Mouse (Mus musculus): ENCODE data around the gene Dab1. TPM values are rescaled to one million over a fixed set of nuclear protein-coding genes. Genes with fewer than 3 reads are reported as not detected.

Gene Dab1
- total and polyA plus RNA-seq, 3 experiments = not detected

DNA sequence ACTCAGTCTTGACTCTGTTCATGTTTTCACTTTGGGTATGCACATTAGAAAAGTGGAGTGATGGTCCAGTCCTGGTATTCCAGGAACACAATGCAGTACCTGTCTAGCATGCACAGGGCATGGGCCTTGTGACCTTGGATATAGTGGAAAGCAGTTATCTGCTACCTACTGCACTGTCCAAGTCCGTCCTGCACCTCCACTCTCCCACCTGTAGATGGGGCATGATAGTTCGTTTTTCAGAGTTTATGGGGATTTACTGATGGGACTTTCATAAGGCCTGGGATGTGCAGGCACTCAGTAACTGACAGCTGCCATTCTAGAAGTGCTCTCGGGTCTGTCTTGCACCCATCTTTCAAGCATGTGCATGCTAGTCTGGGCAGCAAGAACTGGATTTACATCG is 951.4 kb downstream of the Dab1 start:
- DNase-seq (ENCODE audit: low read depth, low spot score) = no peak
- H3K36me3 ChIP-seq (ENCODE audit: control insufficient read depth in 1 of 2, insufficient read depth in 2 of 2, low read length in 2 of 2) = no peaks in the 10 kb centered on the region
- H3K27ac ChIP-seq (ENCODE audit: control insufficient read depth, low read depth, low read length) = no peak overlapping the region
- H3K9me3 ChIP-seq (replicated peaks; ENCODE audit: insufficient read depth, low read length) = no peaks in the 10 kb centered on the region
- H3K4me1 ChIP-seq (ENCODE audit: control insufficient read depth in 1 of 2, insufficient read depth in 2 of 2, low read length in 2 of 2) = no peaks in the 10 kb centered on the region
- no peaks in the 10 kb centered on the region for H3K79me2 ChIP-seq (ENCODE audit: control insufficient read depth, insufficient read depth, low read length, poor library complexity)
- no peak for TF ChIP-seq RCOR1 (IDR thresholded peaks at IDR 0.05; ENCODE audit: low read depth, low read length)
- no peak for TF ChIP-seq NELFE (IDR thresholded peaks at IDR 0.05; ENCODE audit: low read depth, low read length)
- H3K4me3 ChIP-seq (ENCODE audit: control insufficient read depth in 1 of 2, insufficient read depth in 1 of 2, low read depth in 2 of 2, low read length in 2 of 2) = no peak overlapping the region
- no peak overlapping the region for H3K9ac ChIP-seq (ENCODE audit: control insufficient read depth, low read depth, low read length, poor library complexity, severe bottlenecking)
- H3K27me3 ChIP-seq (ENCODE audit: control insufficient read depth in 1 of 2, insufficient read depth in 2 of 2, low read length in 2 of 2) = no peaks in the 10 kb centered on the region

DNA sequence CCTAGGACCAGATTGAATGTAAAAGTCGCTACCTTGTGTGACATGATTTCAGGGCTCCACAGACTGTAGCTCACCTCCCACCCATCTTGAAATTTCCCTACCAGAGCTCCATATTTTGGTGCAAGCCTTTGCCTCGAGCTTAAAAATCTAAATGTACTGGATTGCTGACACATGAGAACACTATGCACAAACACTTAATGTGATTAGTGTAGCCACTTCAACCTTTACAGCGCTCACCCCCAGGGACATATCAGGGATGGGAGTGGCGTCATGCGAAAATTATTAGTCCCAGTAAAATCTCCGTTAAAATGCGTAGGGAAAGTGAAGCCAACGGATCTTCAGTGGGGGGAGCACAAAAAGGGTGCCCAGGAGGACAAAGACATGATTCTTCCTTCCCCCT is 953.3 kb downstream of the Dab1 start:
- H3K27ac ChIP-seq (ENCODE audit: control insufficient read depth, low read depth, low read length) = no peak overlapping the region
- H3K9ac ChIP-seq (ENCODE audit: control insufficient read depth, low read depth, low read length, poor library complexity, severe bottlenecking) = no peak overlapping the region
- no peak for DNase-seq (ENCODE audit: low read depth, low spot score)
- no peaks in the 10 kb centered on the region for H3K9me3 ChIP-seq (replicated peaks; ENCODE audit: insufficient read depth, low read length)
- no peaks in the 10 kb centered on the region for H3K79me2 ChIP-seq (ENCODE audit: control insufficient read depth, insufficient read depth, low read length, poor library complexity)
- no peak overlapping the region for H3K4me3 ChIP-seq (ENCODE audit: control insufficient read depth in 1 of 2, insufficient read depth in 1 of 2, low read depth in 2 of 2, low read length in 2 of 2)
- H3K4me1 ChIP-seq (ENCODE audit: control insufficient read depth in 1 of 2, insufficient read depth in 2 of 2, low read length in 2 of 2) = no peaks in the 10 kb centered on the region
- TF ChIP-seq EP300 (IDR thresholded peaks at IDR 0.05; ENCODE audit: low read depth in 1 of 2, low read length in 2 of 2) (no peak), NRF1 (IDR thresholded peaks at IDR 0.05; ENCODE audit: insufficient read depth, low read depth, low read length, poor library complexity, severe bottlenecking) (no peak), ZNF384 (IDR thresholded peaks at IDR 0.05; ENCODE audit: low read depth, low read length) (no peak), RCOR1 (IDR thresholded peaks at IDR 0.05; ENCODE audit: low read depth, low read length) (no peak), SMC3 (IDR thresholded peaks at IDR 0.05; ENCODE audit: low read depth, low read length) (no peak), E2F4 (IDR thresholded peaks at IDR 0.05; ENCODE audit: borderline replicate concordance, low read depth, low read length) (no peak), MAX (IDR thresholded peaks at IDR 0.05; ENCODE audit: low read length) (no peak), ZKSCAN1 (IDR thresholded peaks at IDR 0.05; ENCODE audit: low read depth, low read length) (no peak), RAD21 (IDR thresholded peaks at IDR 0.05; ENCODE audit: low read depth, low read length) (no peak), ZC3H11A (IDR thresholded peaks at IDR 0.05; ENCODE audit: low read depth, low read length) (no peak), ELF1 (IDR thresholded peaks at IDR 0.05; ENCODE audit: low read depth, low read length) (no peak), MAZ (IDR thresholded peaks at IDR 0.05; ENCODE audit: low read depth, low read length) (no peak), HCFC1 (IDR thresholded peaks at IDR 0.05; ENCODE audit: low read depth, low read length) (no peak), CHD1 (IDR thresholded peaks at IDR 0.05; ENCODE audit: low read depth, low read length) (no peak), TBP (IDR thresholded peaks at IDR 0.05; ENCODE audit: low read depth, low read length) (no peak), UBTF (IDR thresholded peaks at IDR 0.05; ENCODE audit: borderline replicate concordance, insufficient read depth, low read depth, low read length) (no peak), MAFK (IDR thresholded peaks at IDR 0.05; ENCODE audit: borderline replicate concordance, low read depth, low read length) (no peak)
- H3K27me3 ChIP-seq (ENCODE audit: control insufficient read depth in 1 of 2, insufficient read depth in 2 of 2, low read length in 2 of 2) = no peaks in the 10 kb centered on the region
- no peaks in the 10 kb centered on the region for H3K36me3 ChIP-seq (ENCODE audit: control insufficient read depth in 1 of 2, insufficient read depth in 2 of 2, low read length in 2 of 2)

Measured in MEL (cell line).